Mouse (Mus musculus): Measurements from ENCODE around the gene Wdr82.

DNA sequence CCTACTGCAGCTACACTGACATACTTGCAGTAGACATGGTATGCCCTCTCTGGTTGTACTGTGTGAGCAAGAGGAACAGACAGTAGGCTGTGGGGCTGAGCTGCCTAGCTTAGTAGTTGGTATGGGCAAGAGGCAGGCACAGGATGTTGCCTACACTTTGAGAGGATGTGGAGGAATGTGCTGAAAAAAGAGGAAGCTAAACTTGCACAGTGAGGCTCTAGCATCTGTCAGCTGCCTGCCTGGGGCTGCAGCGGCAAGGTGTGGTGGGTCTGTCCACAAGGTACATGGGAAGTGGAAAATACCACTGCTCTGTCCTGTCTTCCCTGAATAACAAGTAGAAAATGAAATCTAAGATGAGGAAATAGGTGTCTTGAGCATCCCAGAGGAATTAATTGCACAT, 22.3 kb downstream of the Wdr82 start:
- TF ChIP-seq CTCF (IDR thresholded peaks at IDR 0.05; ENCODE audit: borderline replicate concordance, extremely low read depth, insufficient read depth, insufficient read length) (no peak), POLR2A (IDR thresholded peaks at IDR 0.05; ENCODE audit: borderline replicate concordance, extremely low read depth, insufficient read depth, insufficient read length, poor library complexity, severe bottlenecking) (no peak)

Data from brain, embryonic 14.5 days (tissue).